Mouse (Mus musculus) skeletal muscle tissue, adult 2 months (tissue): ENCODE measurements around the gene Trappc2l.
A peak's percentile ranks its signal among the peaks of the same experiment; 100 is the strongest.

Experiments used
- DNase-seq: peaks from one replicate; pipeline ENCODE4 v3.0.0-alpha.2; 2012; ENCODE audit warnings: low read depth, low spot score

Trappc2l gene

GRCm38 (mm10) chr8:122579196-122579595, 32.2 kb upstream of the Trappc2l start:
- DNase-seq, result no peak

GRCm38 (mm10) chr8:122580926-122581325, 30.5 kb upstream of the Trappc2l start:
- DNase-seq, result no peak

- DNase-seq, result no peak
Measured at GRCm38 (mm10) chr8:122584981-122585380, 26.5 kb upstream of the Trappc2l start.

DNA sequence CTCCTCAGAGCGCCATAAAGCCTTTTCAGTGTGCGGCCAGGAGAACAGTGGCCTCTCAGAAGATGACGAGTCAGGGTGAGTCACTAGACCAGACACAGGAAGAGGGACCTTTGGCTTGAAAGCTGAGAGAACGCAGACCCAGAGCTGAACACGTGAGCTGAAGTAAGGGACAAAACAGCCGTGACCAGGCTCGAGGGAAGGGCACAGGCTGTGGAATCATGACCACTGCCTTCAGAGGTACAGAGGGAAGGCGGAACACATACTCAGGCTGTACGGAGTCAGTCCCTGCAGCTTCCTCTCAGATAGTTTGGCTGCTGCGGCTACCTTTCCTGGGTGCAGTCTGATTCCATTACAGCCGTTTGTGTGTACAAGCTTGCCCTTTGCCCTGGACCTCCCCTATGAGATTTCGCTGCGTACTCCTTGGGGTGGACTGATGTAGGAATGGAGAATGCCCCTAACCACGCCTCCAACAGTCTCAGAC, 26.0 kb upstream of the Trappc2l start:
- no peak for DNase-seq

- DNase-seq, result no peak
Measured at GRCm38 (mm10) chr8:122586171-122586570, 25.3 kb upstream of the Trappc2l start.

- DNase-seq, result no peak
Measured at GRCm38 (mm10) chr8:122586749-122587148, 24.7 kb upstream of the Trappc2l start.

- no peak for DNase-seq
Measured at GRCm38 (mm10) chr8:122593240-122593639, 18.2 kb upstream of the Trappc2l start.

DNA sequence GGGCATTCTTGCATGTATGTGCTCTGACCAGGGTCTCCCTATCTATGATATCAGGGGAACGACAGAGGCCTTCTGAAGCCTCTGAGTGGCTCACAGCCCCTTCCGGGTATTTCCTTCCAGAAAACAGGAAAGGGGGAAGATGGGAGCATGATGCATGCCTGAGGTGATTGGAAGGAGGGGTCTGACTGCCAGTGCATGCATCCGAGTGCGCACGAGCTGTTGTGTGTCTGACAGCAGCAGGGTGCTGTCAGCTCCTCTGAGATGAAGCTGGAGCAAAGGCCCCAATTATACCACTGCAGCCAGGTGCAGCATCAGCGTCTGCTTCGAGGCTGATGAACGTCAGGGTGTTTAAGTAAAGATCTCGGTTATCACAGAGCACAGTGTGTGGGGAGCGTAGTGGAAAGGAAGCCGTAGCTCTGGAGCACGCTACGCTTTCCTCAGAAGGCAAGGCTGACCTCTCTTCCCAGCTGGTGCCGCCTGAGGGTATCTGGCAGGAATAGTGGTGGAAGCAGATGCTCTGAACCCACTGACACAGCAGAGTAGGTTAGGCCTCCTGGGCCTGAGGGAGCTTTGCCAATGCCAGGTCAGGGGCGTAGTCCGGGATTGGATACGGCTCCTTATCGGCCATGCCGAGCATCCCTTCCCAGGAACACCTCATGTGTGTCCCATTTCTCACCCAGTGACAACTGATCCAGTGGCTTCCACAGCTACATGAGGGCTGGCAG, 17.5 kb upstream of the Trappc2l start:
- no peak for DNase-seq

DNA sequence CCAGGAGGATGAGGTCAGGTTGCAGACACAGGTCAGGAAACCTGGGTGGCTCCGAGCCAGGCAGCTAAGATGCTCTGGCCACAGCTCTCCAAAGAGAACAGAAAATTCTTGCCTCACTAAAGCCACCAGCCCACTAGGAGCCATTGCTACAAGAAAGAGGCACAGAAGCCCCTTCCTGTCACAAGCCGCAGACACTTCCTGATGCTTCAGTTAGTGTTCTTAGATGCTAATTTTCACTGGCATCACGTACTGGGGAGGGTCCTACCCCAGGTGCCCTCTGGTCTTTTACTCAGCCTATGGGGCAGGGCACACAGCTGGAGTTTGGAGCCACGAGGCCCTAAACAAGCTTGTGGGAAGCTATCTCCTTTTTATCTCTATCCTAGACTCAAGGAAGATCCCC, 15.4 kb upstream of the Trappc2l start:
- no peak for DNase-seq

- no peak for DNase-seq
Measured at GRCm38 (mm10) chr8:122600666-122601065, 10.8 kb upstream of the Trappc2l start.

DNA sequence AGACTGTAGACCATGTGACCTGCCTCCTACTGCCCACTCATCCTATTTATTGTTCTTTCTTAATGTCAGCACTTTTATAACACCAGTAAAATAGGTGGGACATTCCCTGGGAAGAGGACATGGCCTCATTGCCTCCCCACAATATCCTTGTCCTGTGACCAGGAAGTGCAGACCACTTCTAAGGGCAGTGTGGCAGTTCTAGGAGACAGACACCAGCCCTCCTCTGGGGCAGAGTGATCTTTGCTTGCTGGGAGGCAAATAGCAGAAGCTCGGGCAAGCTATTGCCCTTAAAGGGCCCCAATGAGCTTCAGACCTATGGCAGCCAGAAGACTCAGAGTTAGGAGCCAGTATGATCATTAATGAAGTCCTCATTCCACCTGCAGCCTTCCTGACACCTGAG, 6.8 kb upstream of the Trappc2l start:
- no peak for DNase-seq

DNA sequence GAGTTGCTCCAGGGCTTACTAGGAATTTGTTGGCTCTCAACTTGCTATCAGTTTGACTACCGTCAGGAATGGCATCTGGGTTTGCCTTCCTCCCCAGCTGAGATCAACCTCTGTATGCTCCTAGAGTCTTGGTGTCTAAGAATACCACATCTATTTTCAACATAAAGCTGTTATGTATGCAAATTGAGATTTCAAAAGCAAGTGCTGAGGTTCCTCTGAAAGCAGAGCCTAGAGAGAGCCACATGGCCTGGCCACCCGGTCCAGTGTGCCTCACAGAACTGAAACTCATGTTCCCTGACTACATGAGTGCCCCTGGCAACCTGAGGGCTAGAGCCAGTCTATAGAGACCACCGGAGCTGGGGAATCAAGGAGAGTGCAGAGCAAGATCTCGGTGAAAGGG, 6.1 kb upstream of the Trappc2l start:
- no peak for DNase-seq

GRCm38 (mm10) chr8:122606810-122607209, 4.6 kb upstream of the Trappc2l start:
- no peak for DNase-seq

DNA sequence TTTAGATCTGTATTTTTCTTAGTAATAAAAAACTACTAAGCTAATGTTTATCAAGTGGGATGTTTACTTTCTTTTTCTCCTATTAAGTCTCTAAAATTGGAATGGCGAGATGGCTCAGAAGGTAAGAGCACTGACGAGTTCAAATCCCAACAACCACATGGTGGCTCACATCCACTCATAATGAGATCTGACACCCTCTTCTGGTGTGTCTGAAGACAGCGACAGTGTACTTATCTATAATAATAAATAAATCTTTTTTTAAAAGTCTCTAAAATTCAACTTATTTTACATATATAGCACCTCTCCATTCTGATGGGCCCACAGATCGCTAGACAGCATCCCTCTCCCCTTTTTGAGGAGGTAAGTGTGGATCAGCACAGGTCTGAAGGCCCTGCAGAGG, 1.2 kb upstream of the Trappc2l start:
- no peak for DNase-seq

GRCm38 (mm10) chr8:122610612-122611277, 695 bp upstream of the Trappc2l start:
- no peak for DNase-seq

DNA sequence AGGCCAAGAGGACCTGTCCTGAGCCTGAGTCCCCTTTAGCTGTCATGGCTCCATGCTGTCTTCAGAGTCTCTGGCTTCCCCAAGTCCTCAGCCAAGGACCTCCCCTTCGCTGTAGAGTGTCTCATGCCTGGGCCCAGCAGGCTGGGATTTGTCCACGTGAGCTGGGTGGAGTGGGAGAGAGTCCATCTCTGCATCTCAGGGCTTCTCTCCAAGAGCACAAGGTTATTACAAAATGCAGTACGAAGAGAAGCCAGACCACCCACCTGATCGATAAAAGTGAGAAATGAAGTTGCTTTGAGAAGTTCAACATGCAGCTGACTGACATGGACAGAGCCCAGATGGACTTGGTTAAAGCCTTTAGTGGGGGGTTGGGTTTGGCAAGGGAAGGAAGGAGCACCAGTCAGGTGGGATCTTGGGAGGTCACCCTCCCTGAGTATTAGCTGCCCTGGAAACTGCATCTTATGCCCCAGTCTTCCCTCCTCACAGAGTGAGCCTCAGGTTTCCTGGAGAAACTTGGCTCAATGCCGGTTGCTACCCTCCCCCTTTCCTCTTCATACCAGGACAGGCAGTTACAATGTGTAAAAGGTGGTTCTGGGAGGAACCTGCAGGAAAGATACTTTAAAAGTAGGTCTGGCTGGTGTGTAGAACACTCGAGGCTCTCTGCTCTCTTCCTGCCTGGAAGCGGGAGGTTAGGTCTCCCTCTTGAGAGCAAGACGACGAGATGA, 4.9 kb downstream of the Trappc2l start:
- DNase-seq, result no peak

- DNase-seq, result peak; percentile 71
Measured at GRCm38 (mm10) chr8:122617947-122618546, 6.6 kb downstream of the Trappc2l start.

GRCm38 (mm10) chr8:122618660-122619378, 7.4 kb downstream of the Trappc2l start:
- no peak for DNase-seq

- DNase-seq, result no peak
Measured at GRCm38 (mm10) chr8:122620446-122620845, 9.0 kb downstream of the Trappc2l start.

DNA sequence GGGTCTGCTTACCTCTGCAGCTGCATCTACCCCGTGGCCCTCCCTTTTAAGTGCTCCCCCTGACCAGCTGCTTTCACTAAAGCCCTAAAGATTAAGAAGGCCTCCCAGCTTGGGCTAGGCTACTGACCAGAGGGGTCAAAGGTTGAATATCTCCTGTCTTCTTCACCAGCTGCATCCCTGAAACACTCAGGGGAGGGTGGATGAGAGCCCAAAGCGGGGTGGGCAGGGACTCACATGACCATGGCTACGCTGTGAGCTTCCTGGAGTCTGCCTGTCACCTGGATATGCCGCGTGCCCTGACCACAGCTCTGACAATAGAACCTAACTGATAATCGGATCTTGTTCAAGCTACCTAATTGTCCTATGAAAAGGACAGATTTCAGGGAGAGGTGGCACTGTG, 11.3 kb downstream of the Trappc2l start, which contains the start of gene Pabpn1l:
Gene Pabpn1l, minus strand, starts transcription at position 13 of the 400 bp plus-strand sequence.
- no peak for DNase-seq
